Mouse (Mus musculus): ENCODE results near the gene Fam107b. TPM values are rescaled to one million over a fixed set of nuclear protein-coding genes. Genes with fewer than 3 reads are reported as not detected.
A peak's percentile ranks its signal among the peaks of the same experiment; 100 is the strongest.

Gene Fam107b
- polyA plus RNA-seq, 1 experiment = 8.2 TPM

- H3K27me3 ChIP-seq (ENCODE audit: control insufficient read depth, insufficient read depth, low read length) = no peaks in the 10 kb centered on the region
- no peak overlapping the region for H3K27ac ChIP-seq (ENCODE audit: insufficient read depth, low read depth, low read length)
- no peak for TF ChIP-seq POLR2A (IDR thresholded peaks at IDR 0.05; ENCODE audit: low read depth, low read length)
- no peak for TF ChIP-seq CTCF (IDR thresholded peaks at IDR 0.05; ENCODE audit: extremely low read depth, insufficient read length, insufficient replicate concordance, low read depth, low read length)
- WGBS = 90% methylated on average over 4 of the region's 4 CpGs
- H3K4me1 ChIP-seq (ENCODE audit: control insufficient read depth, insufficient read depth, insufficient read length, low read length) = peaks cover 4% of the 10 kb centered on the region; the same call in 1 of the 2 replicates
- H3K36me3 ChIP-seq (ENCODE audit: control insufficient read depth, insufficient read depth, low read length) = no peaks in the 10 kb centered on the region
- no peak overlapping the region for H3K4me3 ChIP-seq (ENCODE audit: low read depth, low read length)
Measured at GRCm38 (mm10) chr2:3645741-3646140, 75.5 kb downstream of the Fam107b start.

- no peaks in the 10 kb centered on the region for H3K36me3 ChIP-seq (ENCODE audit: control insufficient read depth, insufficient read depth, low read length)
- 34% methylated on average over 5 of the region's 5 CpGs for WGBS
- H3K4me3 ChIP-seq (ENCODE audit: low read depth, low read length) = no peak overlapping the region
- no peaks in the 10 kb centered on the region for H3K27me3 ChIP-seq (ENCODE audit: control insufficient read depth, insufficient read depth, low read length)
- TF ChIP-seq POLR2A (IDR thresholded peaks at IDR 0.05; ENCODE audit: low read depth, low read length) (no peak), CTCF (IDR thresholded peaks at IDR 0.05; ENCODE audit: extremely low read depth, insufficient read length, insufficient replicate concordance, low read depth, low read length) (no peak)
- H3K27ac ChIP-seq (ENCODE audit: insufficient read depth, low read depth, low read length) = no peak overlapping the region; the same call in 1 of the 2 replicates
- no peaks in the 10 kb centered on the region for H3K4me1 ChIP-seq (ENCODE audit: control insufficient read depth, insufficient read depth, insufficient read length, low read length)
Measured at GRCm38 (mm10) chr2:3649171-3649570, 78.9 kb downstream of the Fam107b start.

DNA sequence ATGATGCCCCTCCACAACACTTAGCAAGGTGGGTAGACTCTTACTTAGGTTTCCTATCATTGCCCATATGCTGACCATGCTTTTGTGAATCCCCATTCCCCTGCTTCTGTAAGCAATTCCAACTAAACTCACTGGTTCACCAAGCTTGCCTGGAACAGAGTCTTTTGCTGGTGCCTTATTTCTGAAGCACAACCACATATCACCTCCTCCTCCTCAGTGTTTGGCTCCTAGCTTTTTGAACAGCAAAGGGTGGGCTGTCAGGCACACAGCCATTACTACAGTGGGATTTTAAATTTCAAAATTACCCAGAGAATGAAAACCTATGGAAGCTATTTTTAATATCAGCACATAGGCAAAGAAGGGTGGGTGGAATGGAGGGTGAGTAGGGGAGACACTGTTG lies 84.3 kb downstream of the Fam107b start:
- TF ChIP-seq POLR2A (IDR thresholded peaks at IDR 0.05; ENCODE audit: low read depth, low read length) (no peak), CTCF (IDR thresholded peaks at IDR 0.05; ENCODE audit: extremely low read depth, insufficient read length, insufficient replicate concordance, low read depth, low read length) (no peak)
- H3K4me3 ChIP-seq (ENCODE audit: low read depth, low read length) = no peak overlapping the region
- H3K4me1 ChIP-seq (ENCODE audit: control insufficient read depth, insufficient read depth, insufficient read length, low read length) = peaks cover 4% of the 10 kb centered on the region; the same call in 1 of the 2 replicates
- H3K27ac ChIP-seq (ENCODE audit: insufficient read depth, low read depth, low read length) = no peak overlapping the region
- no peaks in the 10 kb centered on the region for H3K36me3 ChIP-seq (ENCODE audit: control insufficient read depth, insufficient read depth, low read length)
- no peaks in the 10 kb centered on the region for H3K27me3 ChIP-seq (ENCODE audit: control insufficient read depth, insufficient read depth, low read length)

DNA sequence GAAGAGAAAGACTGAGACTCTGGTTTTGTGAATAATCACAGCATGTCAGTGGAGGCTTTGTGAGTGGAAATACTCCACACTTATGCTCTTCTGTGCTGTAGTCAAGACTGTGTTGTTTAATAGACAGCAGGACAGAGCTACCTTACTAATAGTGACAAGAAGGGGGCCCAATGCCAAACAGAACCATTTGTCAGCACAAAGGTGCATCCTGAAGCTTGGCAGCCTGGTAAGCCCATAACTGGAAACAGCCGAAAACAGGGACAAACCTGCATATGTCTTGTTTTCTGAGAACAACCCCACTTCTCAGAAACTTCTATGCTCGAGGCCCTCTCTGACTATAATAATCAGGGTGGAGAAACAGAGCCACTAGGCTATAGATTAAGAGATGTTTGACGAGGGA lies 85.8 kb downstream of the Fam107b start:
- Histone ChIP-seq H3K4me1 (ENCODE audit: control insufficient read depth, insufficient read depth, insufficient read length, low read length) (peaks cover 7% of the 10 kb centered on the region; the same call in 1 of the 2 replicates), H3K27ac (ENCODE audit: insufficient read depth, low read depth, low read length) (no peak overlapping the region), H3K4me3 (ENCODE audit: low read depth, low read length) (no peak overlapping the region), H3K36me3 (ENCODE audit: control insufficient read depth, insufficient read depth, low read length) (no peaks in the 10 kb centered on the region), H3K27me3 (ENCODE audit: control insufficient read depth, insufficient read depth, low read length) (no peaks in the 10 kb centered on the region)
- WGBS = 62% methylated on average over 3 of the region's 3 CpGs
- TF ChIP-seq CTCF (IDR thresholded peaks at IDR 0.05; ENCODE audit: extremely low read depth, insufficient read length, insufficient replicate concordance, low read depth, low read length) (no peak), POLR2A (IDR thresholded peaks at IDR 0.05; ENCODE audit: low read depth, low read length) (no peak)

DNA sequence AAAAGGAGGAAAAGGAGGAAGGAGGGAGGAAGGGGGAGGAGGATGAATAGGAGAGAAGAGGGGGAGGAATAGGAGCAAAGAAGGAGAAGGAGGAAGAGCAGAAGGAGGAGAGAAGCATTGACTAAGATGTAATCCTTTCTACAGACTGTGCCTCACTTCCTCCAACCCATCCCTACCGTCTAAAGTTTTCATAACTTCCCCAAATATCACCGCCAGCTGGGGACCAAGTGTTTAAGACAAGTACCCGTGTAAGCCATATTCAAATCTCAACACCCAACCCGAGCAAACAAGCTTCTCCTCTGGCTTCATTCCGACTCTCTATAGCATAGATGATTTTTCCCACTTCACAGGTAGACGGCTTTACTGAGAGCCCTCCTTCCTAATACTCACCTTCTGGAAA lies 86.5 kb downstream of the Fam107b start:
- TF ChIP-seq POLR2A (IDR thresholded peaks at IDR 0.05; ENCODE audit: low read depth, low read length) = no peak
- TF ChIP-seq CTCF (IDR thresholded peaks at IDR 0.05; ENCODE audit: extremely low read depth, insufficient read length, insufficient replicate concordance, low read depth, low read length) = no peak
- 79% methylated on average over 6 of the region's 6 CpGs for WGBS

GRCm38 (mm10) chr2:3657376-3657775 lies 87.1 kb downstream of the Fam107b start:
- peaks cover 7% of the 10 kb centered on the region; the same call in 1 of the 2 replicates for H3K4me1 ChIP-seq (ENCODE audit: control insufficient read depth, insufficient read depth, insufficient read length, low read length)
- H3K27me3 ChIP-seq (ENCODE audit: control insufficient read depth, insufficient read depth, low read length) = no peaks in the 10 kb centered on the region
- H3K27ac ChIP-seq (ENCODE audit: insufficient read depth, low read depth, low read length) = no peak overlapping the region
- H3K36me3 ChIP-seq (ENCODE audit: control insufficient read depth, insufficient read depth, low read length) = no peaks in the 10 kb centered on the region
- TF ChIP-seq POLR2A (IDR thresholded peaks at IDR 0.05; ENCODE audit: low read depth, low read length) (no peak), CTCF (IDR thresholded peaks at IDR 0.05; ENCODE audit: extremely low read depth, insufficient read length, insufficient replicate concordance, low read depth, low read length) (no peak)
- WGBS = 67% methylated on average over 5 of the region's 5 CpGs
- H3K4me3 ChIP-seq (ENCODE audit: low read depth, low read length) = no peak overlapping the region

More for the DNA sequence above, 86.5 kb downstream of the Fam107b start:
- Histone ChIP-seq H3K4me1 (ENCODE audit: control insufficient read depth, insufficient read depth, insufficient read length, low read length) (peaks cover 7% of the 10 kb centered on the region; the same call in 1 of the 2 replicates), H3K36me3 (ENCODE audit: control insufficient read depth, insufficient read depth, low read length) (no peaks in the 10 kb centered on the region), H3K27ac (ENCODE audit: insufficient read depth, low read depth, low read length) (no peak overlapping the region), H3K27me3 (ENCODE audit: control insufficient read depth, insufficient read depth, low read length) (no peaks in the 10 kb centered on the region), H3K4me3 (ENCODE audit: low read depth, low read length) (no peak overlapping the region)

- peak overlapping the region; percentile 65 for H3K27ac ChIP-seq (ENCODE audit: insufficient read depth, low read depth, low read length)
- no peak overlapping the region for H3K4me3 ChIP-seq (ENCODE audit: low read depth, low read length)
- 70% methylated on average over 11 of the region's 11 CpGs for WGBS
- TF ChIP-seq CTCF (IDR thresholded peaks at IDR 0.05; ENCODE audit: extremely low read depth, insufficient read length, insufficient replicate concordance, low read depth, low read length) = no peak
- TF ChIP-seq POLR2A (IDR thresholded peaks at IDR 0.05; ENCODE audit: low read depth, low read length) = no peak
- peaks cover 7% of the 10 kb centered on the region; the same call in 1 of the 2 replicates for H3K4me1 ChIP-seq (ENCODE audit: control insufficient read depth, insufficient read depth, insufficient read length, low read length)
- H3K27me3 ChIP-seq (ENCODE audit: control insufficient read depth, insufficient read depth, low read length) = no peaks in the 10 kb centered on the region
- H3K36me3 ChIP-seq (ENCODE audit: control insufficient read depth, insufficient read depth, low read length) = no peaks in the 10 kb centered on the region
Measured at GRCm38 (mm10) chr2:3657811-3658730, 87.8 kb downstream of the Fam107b start.

All from small intestine, adult 2 months (tissue).